Mouse (Mus musculus): Measurements from ENCODE around the gene Ninl. TPM values are rescaled to one million over a fixed set of nuclear protein-coding genes. Genes with fewer than 3 reads are reported as not detected.

The Ninl gene
- total RNA-seq (2012; rRNA removed): 22.4 and 26.7 TPM in 2 replicates

DNA sequence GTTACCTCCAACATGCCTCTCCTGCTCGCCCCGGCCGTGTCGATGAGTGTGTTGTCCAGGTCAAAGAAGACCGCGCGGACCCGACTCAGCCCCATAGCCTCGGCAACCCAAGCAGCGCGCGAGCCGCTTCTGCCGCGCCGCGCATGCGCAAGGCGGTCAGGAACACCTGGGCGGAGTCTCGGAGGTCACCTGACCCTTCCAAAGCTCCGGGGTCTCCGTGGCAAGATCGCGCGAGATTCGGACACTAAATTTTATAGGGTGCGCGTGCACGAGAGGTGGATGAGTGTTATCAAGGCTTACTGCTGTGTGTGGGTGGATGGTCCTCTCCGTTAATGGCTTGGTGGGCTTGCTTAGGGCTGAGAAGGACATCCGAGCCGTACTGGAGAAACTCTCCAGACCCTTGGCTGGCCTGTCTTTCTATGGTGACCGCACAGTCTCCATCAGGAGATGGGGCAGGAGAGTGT lies at the start of gene Ninl, which contains the start of gene Nanp:
Gene Ninl, minus strand, starts transcription at position 151 of the 464 bp plus-strand sequence.
Gene Nanp, minus strand, starts transcription at position 167 of the 464 bp plus-strand sequence.
- peak; percentile 89 for DNase-seq (ENCODE audit: low read depth, low spot score)
- Histone ChIP-seq H3K36me3 (ENCODE audit: control insufficient read depth, insufficient read depth, low read length, poor library complexity, severe bottlenecking) (no peaks in the 10 kb centered on the region), H3K27ac (ENCODE audit: insufficient read depth, low read depth, low read length, poor library complexity, severe bottlenecking) (peak within 1 kb of the TSS; percentile 19; the same call in 1 of the 2 replicates), H3K9me3 (ENCODE audit: control insufficient read depth, insufficient read depth, low read depth, low read length) (no peaks in the 10 kb centered on the region), H3K4me3 (ENCODE audit: insufficient read depth in 1 of 2, low read depth in 1 of 2, low read length in 2 of 2, poor library complexity in 1 of 2, severe bottlenecking in 1 of 2) (peak within 1 kb of the TSS; percentile 78 to 95), H3K9ac (ENCODE audit: insufficient read depth, low read depth, low read length, poor library complexity, severe bottlenecking) (peak within 1 kb of the TSS; percentile 99), H3K4me1 (ENCODE audit: control insufficient read depth in 2 of 2, insufficient read depth in 2 of 2, low read length in 2 of 2, poor library complexity in 1 of 2) (peaks cover 0 to 6% of the 10 kb centered on the region in 2 experiments; a peak in 2 of 4 replicates)
- in situ Hi-C loops (cut with MboI; ENCODE audit: low sequenced_read_pairs in 2 of 2, unreplicated experiment in 2 of 2): no loop called here
- TF ChIP-seq CHD2 (IDR thresholded peaks at IDR 0.05; ENCODE audit: low read depth, low read length) (peak; percentile 96), ZC3H11A (IDR thresholded peaks at IDR 0.05; ENCODE audit: borderline replicate concordance, low read depth, low read length) (no peak), ZNF384 (IDR thresholded peaks at IDR 0.05; ENCODE audit: low read depth, low read length) (no peak), HCFC1 (IDR thresholded peaks at IDR 0.05; ENCODE audit: borderline replicate concordance, insufficient read depth, low read length) (peak; percentile 45; the same call in 1 of the 2 replicates)

DNA sequence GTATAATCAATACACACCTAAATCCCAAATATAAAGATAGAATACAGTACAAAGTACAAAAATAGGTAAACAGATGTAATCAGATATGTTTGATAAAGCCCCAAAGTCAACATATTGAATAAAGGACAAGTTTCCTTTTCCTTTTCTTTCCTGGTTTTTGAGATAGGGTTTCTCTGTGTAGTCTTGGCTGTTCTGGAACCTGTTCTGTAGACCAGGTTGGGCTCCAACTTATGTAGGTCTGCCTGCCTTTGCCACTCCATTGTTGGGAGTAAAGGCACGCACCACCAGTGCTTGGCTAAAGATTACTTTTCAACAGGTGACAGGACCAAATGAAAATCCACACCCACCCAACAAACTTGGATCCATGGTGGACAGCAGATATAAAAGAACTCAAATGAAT lies 17.5 kb upstream of the Ninl start:
- H3K9me3 ChIP-seq (ENCODE audit: control insufficient read depth, insufficient read depth, low read depth, low read length): no peaks in the 10 kb centered on the region
- H3K4me3 ChIP-seq (ENCODE audit: insufficient read depth in 1 of 2, low read depth in 1 of 2, low read length in 2 of 2, poor library complexity in 1 of 2, severe bottlenecking in 1 of 2): no peak overlapping the region
- no peak overlapping the region for H3K27ac ChIP-seq (ENCODE audit: insufficient read depth, low read depth, low read length, poor library complexity, severe bottlenecking)
- DNase-seq (ENCODE audit: low read depth, low spot score): no peak
- H3K9ac ChIP-seq (ENCODE audit: insufficient read depth, low read depth, low read length, poor library complexity, severe bottlenecking): no peak overlapping the region
- TF ChIP-seq ZC3H11A (IDR thresholded peaks at IDR 0.05; ENCODE audit: borderline replicate concordance, low read depth, low read length): no peak
- TF ChIP-seq HCFC1 (IDR thresholded peaks at IDR 0.05; ENCODE audit: borderline replicate concordance, insufficient read depth, low read length): no peak
- TF ChIP-seq ZNF384 (IDR thresholded peaks at IDR 0.05; ENCODE audit: low read depth, low read length): no peak
- no peak for TF ChIP-seq MAFK (IDR thresholded peaks at IDR 0.05; ENCODE audit: insufficient read depth, low read depth, low read length)
- TF ChIP-seq CHD2 (IDR thresholded peaks at IDR 0.05; ENCODE audit: low read depth, low read length): no peak
- no peaks in the 10 kb centered on the region for H3K4me1 ChIP-seq (ENCODE audit: control insufficient read depth in 2 of 2, insufficient read depth in 2 of 2, low read length in 2 of 2, poor library complexity in 1 of 2)
- H3K36me3 ChIP-seq (ENCODE audit: control insufficient read depth, insufficient read depth, low read length, poor library complexity, severe bottlenecking): no peaks in the 10 kb centered on the region
- in situ Hi-C loops (cut with MboI; ENCODE audit: low sequenced_read_pairs in 2 of 2, unreplicated experiment in 2 of 2): no loop called here

DNA sequence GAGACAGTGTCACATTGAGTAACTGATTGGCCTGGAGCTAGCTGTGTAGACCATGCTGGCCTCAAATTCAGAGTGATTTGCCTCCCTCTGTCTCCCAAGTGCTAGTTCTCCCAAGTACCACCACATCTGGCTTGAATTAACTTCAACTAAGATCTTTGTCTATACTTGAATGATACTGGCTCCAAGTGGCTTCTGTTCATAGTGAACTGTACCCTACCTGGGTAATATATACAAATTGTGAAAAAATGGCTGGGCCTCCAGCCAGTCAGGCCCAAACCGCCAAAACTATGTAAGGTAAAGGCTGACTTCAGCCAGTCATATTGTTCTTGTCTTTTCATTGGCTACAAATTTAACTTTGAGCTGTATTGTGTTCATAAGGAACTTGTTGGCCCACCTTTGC lies 1.2 kb upstream of the Ninl start:
- H3K27ac ChIP-seq (ENCODE audit: insufficient read depth, low read depth, low read length, poor library complexity, severe bottlenecking): no peak overlapping the region
- H3K36me3 ChIP-seq (ENCODE audit: control insufficient read depth, insufficient read depth, low read length, poor library complexity, severe bottlenecking): no peaks in the 10 kb centered on the region
- H3K9ac ChIP-seq (ENCODE audit: insufficient read depth, low read depth, low read length, poor library complexity, severe bottlenecking): no peak overlapping the region
- TF ChIP-seq ZNF384 (IDR thresholded peaks at IDR 0.05; ENCODE audit: low read depth, low read length) (no peak), ZC3H11A (IDR thresholded peaks at IDR 0.05; ENCODE audit: borderline replicate concordance, low read depth, low read length) (no peak), CHD2 (IDR thresholded peaks at IDR 0.05; ENCODE audit: low read depth, low read length) (no peak), HCFC1 (IDR thresholded peaks at IDR 0.05; ENCODE audit: borderline replicate concordance, insufficient read depth, low read length) (no peak), MAFK (IDR thresholded peaks at IDR 0.05; ENCODE audit: insufficient read depth, low read depth, low read length) (no peak)
- no peaks in the 10 kb centered on the region for H3K9me3 ChIP-seq (ENCODE audit: control insufficient read depth, insufficient read depth, low read depth, low read length)
- H3K4me3 ChIP-seq (ENCODE audit: insufficient read depth in 1 of 2, low read depth in 1 of 2, low read length in 2 of 2, poor library complexity in 1 of 2, severe bottlenecking in 1 of 2): peak overlapping the region in 1 of 2 experiments; percentile 78; a peak in 2 of 4 replicates
- peaks cover 0 to 6% of the 10 kb centered on the region in 2 experiments; a peak in 2 of 4 replicates for H3K4me1 ChIP-seq (ENCODE audit: control insufficient read depth in 2 of 2, insufficient read depth in 2 of 2, low read length in 2 of 2, poor library complexity in 1 of 2)
- in situ Hi-C loops (cut with MboI; ENCODE audit: low sequenced_read_pairs in 2 of 2, unreplicated experiment in 2 of 2): no loop called here
- DNase-seq (ENCODE audit: low read depth, low spot score): no peak

DNA sequence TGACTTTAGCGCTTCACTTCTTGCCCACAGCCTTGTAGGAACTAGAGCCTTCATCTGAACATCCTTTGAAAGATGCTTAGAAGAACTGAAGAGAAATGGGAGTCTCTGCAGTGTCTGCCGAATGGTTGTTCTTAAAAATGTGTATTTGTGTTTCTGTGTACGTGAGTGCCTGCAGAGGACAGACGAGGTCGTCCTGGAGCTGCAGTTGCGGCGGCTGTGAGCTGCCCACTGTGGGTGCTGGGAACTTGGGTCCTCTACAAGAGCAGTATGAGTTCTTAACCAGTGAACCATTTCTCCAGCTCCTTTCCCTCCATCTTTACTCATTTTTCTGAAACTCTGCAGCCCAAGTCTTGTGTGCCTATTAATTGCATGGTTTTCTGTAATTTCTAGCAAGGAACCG lies 544 bp upstream of the Ninl start:
- H3K36me3 ChIP-seq (ENCODE audit: control insufficient read depth, insufficient read depth, low read length, poor library complexity, severe bottlenecking): no peaks in the 10 kb centered on the region
- no peak for DNase-seq (ENCODE audit: low read depth, low spot score)
- peaks cover 0 to 6% of the 10 kb centered on the region in 2 experiments; a peak in 2 of 4 replicates for H3K4me1 ChIP-seq (ENCODE audit: control insufficient read depth in 2 of 2, insufficient read depth in 2 of 2, low read length in 2 of 2, poor library complexity in 1 of 2)
- in situ Hi-C loops (cut with MboI; ENCODE audit: low sequenced_read_pairs in 2 of 2, unreplicated experiment in 2 of 2): no loop called here
- H3K9ac ChIP-seq (ENCODE audit: insufficient read depth, low read depth, low read length, poor library complexity, severe bottlenecking): peak overlapping the region; percentile 89
- TF ChIP-seq ZNF384 (IDR thresholded peaks at IDR 0.05; ENCODE audit: low read depth, low read length) (no peak), ZC3H11A (IDR thresholded peaks at IDR 0.05; ENCODE audit: borderline replicate concordance, low read depth, low read length) (no peak), CHD2 (IDR thresholded peaks at IDR 0.05; ENCODE audit: low read depth, low read length) (no peak), MAFK (IDR thresholded peaks at IDR 0.05; ENCODE audit: insufficient read depth, low read depth, low read length) (no peak), HCFC1 (IDR thresholded peaks at IDR 0.05; ENCODE audit: borderline replicate concordance, insufficient read depth, low read length) (no peak)
- H3K9me3 ChIP-seq (ENCODE audit: control insufficient read depth, insufficient read depth, low read depth, low read length): no peaks in the 10 kb centered on the region
- peak overlapping the region; percentile 78 to 81 for H3K4me3 ChIP-seq (ENCODE audit: insufficient read depth in 1 of 2, low read depth in 1 of 2, low read length in 2 of 2, poor library complexity in 1 of 2, severe bottlenecking in 1 of 2)
- H3K27ac ChIP-seq (ENCODE audit: insufficient read depth, low read depth, low read length, poor library complexity, severe bottlenecking): no peak overlapping the region

All from ES-E14 (cell line).